Mouse (Mus musculus) neutrophil, adult 5-6 weeks (primary cell): ENCODE results near the gene Tpsg1. TPM values are rescaled to one million over a fixed set of nuclear protein-coding genes. Genes with fewer than 3 reads are reported as not detected.

Experiments used
- ATAC-seq: fragments of 151-379, 151-347 bp; 2 replicates; pipeline ENCODE4 v1.8.0; 2017; ENCODE audit warnings: mild to moderate bottlenecking, moderate TSS enrichment; ENCODE audit not compliant: insufficient number of reproducible peaks, poor library complexity, low FRiP score, severe bottlenecking; ENCODE audit errors: extremely low read depth
- total RNA-seq: library from RNA; stranded (forward); fragments of 200-1000 nt; gene quantifications from 2 replicates; pipeline ENCODE4 v1.2.3, GENCODE M21; 2017

Tpsg1 gene
- total RNA-seq, 1 experiment from 2014 or later: not detected

DNA sequence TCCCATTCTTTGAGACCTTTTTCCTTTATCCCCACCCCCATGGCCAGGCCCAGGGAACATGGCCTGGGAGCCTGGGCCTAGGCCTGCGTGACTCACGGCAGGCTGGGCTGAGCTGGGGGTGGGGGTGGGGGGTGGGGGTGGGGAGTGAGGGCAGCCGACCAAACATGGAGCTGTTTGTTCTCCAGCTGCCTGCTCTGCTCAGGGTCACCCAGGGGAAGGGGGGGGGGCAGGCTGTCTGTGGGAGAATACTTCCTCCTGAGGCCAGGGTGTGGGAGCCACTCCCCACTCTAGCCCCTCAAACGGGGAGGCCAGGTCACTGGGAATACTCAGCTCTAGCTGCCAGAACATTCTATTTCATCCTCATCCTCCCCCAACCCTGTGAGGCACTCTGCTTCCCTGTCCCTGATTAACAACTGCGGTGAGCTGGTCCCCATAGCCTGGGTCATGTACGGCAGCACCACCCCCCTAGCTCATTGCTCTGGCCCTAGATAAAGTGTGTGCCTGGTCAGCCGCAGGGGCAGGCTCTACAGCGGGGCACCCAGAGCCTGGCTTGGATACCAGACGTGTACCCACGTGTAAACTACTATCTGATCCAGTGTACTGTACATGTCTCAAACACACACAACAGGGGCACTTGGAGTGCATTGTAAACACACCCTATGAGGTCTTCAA, 36.3 kb downstream of the Tpsg1 start:
- no peak for ATAC-seq

DNA sequence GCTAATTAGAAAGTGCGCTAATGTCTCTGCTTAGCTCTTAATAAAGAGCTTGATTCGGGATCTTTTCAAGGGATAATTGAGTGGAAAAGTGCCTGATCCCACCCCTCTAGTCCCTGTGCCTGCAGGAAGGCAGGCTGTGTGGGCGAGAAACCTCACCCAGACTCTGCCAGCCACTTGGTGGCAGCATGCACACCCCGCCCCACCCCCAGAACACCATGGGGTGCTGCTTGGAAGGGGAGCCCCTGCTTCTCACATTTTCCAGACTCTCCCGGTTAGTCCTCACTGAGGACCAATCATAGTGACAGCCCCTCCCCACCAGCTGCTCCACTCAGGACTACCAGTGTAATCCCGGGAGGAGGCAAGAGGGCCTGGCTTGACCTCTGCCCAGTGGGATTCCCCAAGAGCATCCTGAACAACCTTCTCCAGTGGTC, 37.0 kb downstream of the Tpsg1 start:
- no peak for ATAC-seq

DNA sequence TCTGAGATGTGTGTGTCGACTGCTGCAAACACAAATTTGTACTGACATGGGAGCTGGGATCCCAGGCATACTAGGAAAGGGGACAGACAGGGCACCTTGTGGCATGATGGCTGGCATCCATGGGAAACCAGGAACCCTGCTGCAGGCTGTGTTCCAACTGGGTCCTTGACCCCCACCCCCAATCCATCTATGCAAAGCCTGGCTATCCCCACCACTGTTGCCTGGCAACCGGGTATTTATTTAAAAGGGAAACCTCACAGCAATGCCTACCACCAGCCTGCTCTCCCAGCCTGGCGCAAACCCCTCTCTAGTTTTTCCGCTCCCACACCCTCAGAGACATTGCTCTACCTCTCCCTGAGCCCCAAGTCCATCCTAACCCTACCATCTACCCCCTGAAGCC, 38.3 kb downstream of the Tpsg1 start:
- no peak for ATAC-seq

DNA sequence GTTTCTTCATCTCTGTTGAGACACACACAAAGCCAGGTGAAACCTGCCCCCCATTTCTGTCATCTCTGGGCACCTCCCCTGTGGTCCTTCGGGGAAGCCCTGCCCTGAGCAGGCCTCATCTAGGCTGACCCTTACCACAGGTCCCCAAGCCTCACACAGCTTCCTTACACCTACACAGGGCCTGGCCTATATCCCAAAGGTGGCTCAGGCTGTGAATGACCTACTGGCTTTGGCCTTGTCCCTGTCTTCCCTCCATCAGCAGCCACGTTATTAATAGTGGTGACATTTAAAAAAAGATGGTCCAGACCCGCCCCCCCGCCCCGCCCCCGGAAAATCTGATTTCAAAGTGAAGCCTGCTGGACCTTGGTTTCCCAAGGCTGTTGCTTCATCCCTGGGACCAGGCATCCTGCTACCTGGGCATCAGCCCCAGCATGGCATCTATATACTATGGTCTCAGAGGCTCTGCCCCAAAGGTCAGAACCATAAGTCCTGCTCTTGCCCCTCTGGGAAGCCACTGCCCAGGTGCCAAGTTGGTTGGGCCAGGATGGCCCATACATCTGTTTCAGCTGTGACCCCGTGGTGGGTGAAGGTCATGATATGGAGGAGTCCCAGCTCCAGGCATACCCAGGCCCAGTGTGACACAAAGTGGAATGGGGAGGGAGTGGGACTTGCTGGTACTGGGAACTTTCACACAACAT, 39.4 kb downstream of the Tpsg1 start:
- ATAC-seq: no peak

DNA sequence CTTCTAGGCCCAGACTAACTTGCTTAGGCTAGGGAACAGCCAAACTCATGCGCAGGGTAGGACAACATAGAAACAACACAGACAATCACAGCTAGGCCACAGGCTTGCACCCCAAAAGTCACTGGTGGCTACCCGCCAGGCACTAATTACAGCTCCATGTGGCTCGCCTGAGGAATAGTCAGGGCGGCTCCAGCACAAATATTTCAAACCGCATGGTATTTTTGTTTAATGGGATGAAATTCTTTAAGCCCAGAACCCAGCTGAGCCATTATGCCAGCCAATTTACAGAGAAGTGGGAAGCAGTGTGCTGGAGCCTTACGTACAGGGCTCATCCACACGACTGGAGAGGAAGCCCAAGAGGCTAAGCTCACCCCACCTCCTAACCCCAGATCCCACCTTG, 40.5 kb downstream of the Tpsg1 start:
- ATAC-seq: no peak

DNA sequence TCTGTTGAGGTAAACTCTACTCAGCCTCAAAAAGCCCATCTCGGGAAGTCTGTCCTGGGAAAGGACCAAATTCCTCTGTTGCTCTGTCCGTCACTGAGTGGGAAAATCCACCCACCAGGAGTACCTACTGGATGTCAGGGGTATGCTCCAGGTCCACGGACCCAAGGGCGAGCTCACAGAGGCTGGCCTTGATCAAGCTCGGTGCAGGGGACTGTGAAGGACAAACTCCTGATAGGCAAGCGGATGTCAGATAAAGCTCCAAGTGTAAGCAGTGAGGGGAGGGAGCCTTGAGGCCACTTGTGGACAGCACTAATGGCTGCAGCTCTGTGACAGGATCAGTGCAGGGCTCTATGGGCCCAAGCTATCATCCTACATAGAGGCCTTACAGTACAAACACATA, 41.1 kb downstream of the Tpsg1 start:
- ATAC-seq: no peak

DNA sequence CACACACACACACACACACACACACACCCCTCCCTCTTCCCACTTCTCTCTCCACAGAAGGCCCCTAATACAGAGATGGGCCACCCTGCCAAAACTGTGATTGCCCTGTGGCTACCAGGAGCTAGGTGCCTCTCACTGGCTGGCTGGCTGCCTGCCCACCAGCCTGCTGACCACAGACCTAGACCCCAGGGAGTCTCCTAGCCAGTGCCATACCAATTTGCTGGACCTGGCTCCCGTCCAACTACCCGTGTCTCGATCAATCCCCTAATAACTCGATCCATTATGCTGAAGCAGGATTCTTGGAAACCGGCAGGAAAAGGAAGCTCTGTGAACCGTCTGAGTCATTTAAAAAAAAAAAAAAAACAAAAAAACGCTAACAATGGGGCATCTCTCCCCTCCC, 41.7 kb downstream of the Tpsg1 start:
- no peak for ATAC-seq

DNA sequence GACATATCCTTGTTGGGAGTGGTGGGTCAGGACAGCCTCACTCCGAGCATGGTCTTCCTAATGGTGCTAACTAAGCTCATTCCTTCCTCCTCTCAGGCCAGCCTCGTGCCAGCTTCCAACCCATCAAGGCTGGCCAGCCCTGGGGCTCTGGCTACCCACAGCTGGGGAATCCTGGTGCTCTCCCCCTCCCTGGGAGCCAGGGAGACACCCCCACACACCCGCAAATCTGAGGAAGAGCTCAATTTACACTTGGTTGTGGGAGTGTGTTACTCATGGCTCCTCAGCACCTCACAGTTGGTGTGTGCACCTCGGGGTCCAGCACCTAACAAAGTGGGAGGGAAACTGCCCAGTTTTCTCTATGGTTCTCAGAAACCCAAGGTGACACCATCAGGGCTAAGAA, 42.2 kb downstream of the Tpsg1 start:
- ATAC-seq: no peak

DNA sequence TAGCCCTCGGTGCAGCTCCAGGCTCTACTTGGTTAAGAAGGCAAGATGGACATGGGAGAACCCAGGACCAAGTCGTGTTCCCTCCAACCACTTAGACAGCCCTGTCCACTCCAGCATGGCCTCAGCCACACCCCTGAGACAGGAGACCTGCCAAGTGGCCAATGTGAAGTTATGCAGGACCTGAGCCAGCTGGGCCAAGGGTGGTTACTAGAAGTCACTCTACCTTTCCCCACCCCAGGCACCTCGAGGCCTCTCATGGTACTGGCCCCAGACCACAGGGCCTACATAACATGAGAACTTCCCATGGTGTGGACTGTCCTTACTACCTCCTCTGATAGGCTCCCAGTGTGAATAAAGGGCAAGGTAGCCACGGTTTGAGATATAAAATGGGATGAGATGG, 45.1 kb downstream of the Tpsg1 start:
- ATAC-seq: no peak

DNA sequence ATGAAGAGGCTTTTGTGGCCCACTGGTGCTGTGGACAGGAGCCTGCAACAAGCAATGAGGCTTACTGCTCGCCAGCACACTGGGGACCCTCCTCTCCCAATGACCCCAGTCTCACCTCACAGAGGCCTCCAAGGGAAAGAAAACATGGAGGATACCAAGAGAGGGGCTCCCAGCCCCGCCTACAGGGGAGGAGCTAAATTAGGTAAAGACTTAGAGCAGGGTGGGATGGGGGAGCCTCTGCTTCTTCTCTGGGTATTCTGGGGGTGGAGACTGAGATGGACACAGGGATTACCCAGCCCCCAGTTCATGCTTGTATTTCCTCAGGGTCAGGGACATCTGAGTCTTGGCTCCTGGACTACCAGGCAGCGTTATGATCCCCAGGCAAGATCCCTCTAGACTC, 45.8 kb downstream of the Tpsg1 start:
- no peak for ATAC-seq

DNA sequence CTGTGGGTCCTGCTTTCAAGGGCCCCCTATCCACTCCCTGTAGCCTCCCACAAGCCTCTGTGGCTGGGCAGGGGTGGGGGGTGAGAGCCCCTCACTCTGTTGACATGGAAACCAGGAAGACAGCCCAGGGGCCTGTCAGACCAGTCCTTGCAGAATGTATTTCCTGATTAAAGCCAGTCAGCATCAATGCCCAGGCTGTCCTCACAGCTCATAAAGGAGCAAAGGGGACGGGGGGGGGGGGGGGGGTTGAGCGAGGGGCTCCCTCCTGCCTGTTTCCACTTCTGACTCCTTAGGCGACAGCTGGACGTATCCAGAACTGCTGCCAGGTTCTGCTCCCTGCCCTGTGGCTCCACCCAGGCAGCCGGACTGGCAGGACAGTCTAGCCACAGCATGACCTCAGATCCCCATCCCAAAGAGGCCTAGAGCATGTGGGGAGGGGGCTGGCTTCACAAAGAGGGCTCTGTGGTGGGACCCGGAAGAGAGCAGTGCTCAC, 46.4 kb downstream of the Tpsg1 start:
- no peak for ATAC-seq

DNA sequence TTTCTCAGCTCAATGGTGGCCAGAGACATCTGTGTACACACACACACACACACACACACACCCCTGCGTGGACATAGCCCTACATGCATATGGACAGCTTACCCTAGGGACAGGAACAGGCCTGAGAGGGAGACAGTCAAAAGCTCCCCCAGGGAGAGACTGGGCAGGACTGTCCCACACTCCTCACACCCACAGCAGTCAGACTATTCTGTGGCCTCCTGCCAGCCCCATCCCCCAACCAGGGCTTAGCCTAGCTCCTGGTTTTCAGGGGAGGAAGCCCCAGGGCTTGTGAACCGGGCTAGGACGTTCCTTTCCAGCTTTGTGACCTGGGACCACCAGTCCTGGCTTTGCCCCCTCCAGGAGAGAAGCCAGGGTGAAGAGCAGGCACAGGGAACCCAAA, 47.1 kb downstream of the Tpsg1 start:
- no peak for ATAC-seq

DNA sequence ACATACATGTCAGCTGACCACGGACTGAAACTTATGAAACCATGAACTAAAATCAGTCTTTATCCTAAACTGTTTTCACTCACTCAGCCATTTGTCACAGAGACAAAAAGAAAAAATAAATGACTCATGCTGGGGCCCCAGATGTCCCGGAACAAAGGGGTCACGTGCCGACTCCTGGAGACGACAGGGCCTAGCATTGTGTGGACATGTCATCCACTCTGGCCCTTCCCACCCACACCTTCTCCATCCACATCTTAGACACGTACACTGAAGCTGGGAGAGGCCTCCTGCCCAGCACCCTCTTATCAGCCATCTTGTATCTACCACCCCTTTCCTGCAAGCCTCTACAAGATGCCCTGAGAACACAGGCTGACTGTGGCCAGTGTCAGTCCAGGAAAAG, 48.9 kb downstream of the Tpsg1 start:
- no peak for ATAC-seq

DNA sequence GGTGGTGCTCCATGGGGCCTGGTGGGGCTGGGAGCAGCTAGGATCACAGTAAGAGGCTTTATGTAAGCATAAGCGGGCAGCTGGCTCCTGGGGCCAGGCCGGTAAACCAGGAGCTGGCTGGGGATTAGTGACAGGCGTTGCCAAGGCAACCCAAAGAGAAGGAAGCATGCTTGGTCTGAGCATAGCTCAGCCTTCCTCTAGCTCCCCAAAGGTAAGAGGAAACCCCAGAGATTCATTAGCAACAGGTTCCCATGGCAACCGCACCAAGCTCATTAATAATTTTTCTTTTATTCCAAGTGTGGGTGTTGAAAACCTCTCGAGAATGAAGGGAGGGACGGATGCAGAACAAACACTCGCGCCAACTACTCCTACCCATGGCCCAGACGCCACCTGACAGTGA, 49.9 kb downstream of the Tpsg1 start:
- no peak for ATAC-seq

DNA sequence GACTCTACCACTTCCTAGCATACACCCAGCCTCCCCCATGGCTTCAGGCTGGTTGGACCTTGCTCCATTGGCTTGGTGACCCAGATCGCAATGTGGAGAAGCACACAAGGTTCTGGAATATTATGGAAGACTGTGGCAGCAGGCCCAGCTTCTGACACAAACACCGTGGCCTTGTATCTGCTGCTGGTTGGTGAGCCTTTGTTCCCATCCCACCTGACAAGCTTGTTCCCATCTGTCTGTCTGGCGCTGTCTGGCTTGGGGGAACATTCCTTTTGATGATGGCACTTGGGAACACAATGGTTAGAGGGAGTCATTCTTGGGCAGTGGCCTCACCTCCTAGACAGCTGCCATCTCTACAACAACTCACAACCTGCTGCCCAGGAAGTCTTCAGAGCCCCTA, 51.9 kb downstream of the Tpsg1 start:
- ATAC-seq: no peak

Other genes starting within 250 kb of the Tpsg1 start
- not detected in 2 replicates for gene Ptx4, start 248.5 kb upstream of the Tpsg1 start, total RNA-seq
- gene Clcn7, start 235.9 kb upstream of the Tpsg1 start, total RNA-seq: 21.5 and 25.0 TPM in 2 replicates
- gene Ccdc154, start 206.8 kb upstream of the Tpsg1 start, total RNA-seq: 0.12 TPM in 1 of 2 replicates, not detected in the other
- gene Gm38655, start 193.8 kb upstream of the Tpsg1 start, total RNA-seq: not detected in 2 replicates
- gene BC003965, start 184.7 kb upstream of the Tpsg1 start, total RNA-seq: 6.8 TPM in 2 replicates
- gene Unkl, start 180.9 kb upstream of the Tpsg1 start, total RNA-seq: 20.4 and 23.8 TPM in 2 replicates
- gene Gnptg, start 129.1 kb upstream of the Tpsg1 start, total RNA-seq: 14.4 and 19.4 TPM in 2 replicates
- gene Tsr3, start 129.1 kb upstream of the Tpsg1 start, total RNA-seq: 19.8 and 20.5 TPM in 2 replicates
- 5.4 and 7.8 TPM in 2 replicates for gene Baiap3, start 112.9 kb upstream of the Tpsg1 start, total RNA-seq
- 303 and 329 TPM in 2 replicates for gene Ube2i, start 94.7 kb upstream of the Tpsg1 start, total RNA-seq
- gene Prss34, start 70.9 kb upstream of the Tpsg1 start, total RNA-seq: 0.58 TPM in 1 of 2 replicates, not detected in the other
- not detected in 2 replicates for gene Prss28, start 60.6 kb upstream of the Tpsg1 start, total RNA-seq
- gene Prss29, start 50.6 kb upstream of the Tpsg1 start, total RNA-seq: not detected in 2 replicates
- gene Tpsab1, start 23.7 kb upstream of the Tpsg1 start, total RNA-seq: not detected in 2 replicates
- gene Tpsb2, start 3.0 kb upstream of the Tpsg1 start, total RNA-seq: not detected in 2 replicates
- gene Cacna1h, start 64.5 kb downstream of the Tpsg1 start, total RNA-seq: 1.5 and 4.3 TPM in 2 replicates
- gene Tekt4, start 85.3 kb downstream of the Tpsg1 start, total RNA-seq: not detected in 2 replicates
- gene Sstr5, start 128.0 kb downstream of the Tpsg1 start, total RNA-seq: not detected in 2 replicates
- gene Sox8, start 201.4 kb downstream of the Tpsg1 start, total RNA-seq: not detected in 2 replicates
- gene Lmf1, start 209.8 kb downstream of the Tpsg1 start, total RNA-seq: 10.9 and 11.8 TPM in 2 replicates